Mouse (Mus musculus) ovary, postnatal 36 days (tissue): ENCODE data around the gene Cnpy1.
A peak's percentile ranks its signal among the peaks of the same experiment; 100 is the strongest.

Source experiments
- DNase-seq: peaks from one replicate; pipeline ENCODE4 v3.0.0; 2022; ENCODE audit warnings: low spot score, mixed read lengths

Cnpy1 gene

DNA sequence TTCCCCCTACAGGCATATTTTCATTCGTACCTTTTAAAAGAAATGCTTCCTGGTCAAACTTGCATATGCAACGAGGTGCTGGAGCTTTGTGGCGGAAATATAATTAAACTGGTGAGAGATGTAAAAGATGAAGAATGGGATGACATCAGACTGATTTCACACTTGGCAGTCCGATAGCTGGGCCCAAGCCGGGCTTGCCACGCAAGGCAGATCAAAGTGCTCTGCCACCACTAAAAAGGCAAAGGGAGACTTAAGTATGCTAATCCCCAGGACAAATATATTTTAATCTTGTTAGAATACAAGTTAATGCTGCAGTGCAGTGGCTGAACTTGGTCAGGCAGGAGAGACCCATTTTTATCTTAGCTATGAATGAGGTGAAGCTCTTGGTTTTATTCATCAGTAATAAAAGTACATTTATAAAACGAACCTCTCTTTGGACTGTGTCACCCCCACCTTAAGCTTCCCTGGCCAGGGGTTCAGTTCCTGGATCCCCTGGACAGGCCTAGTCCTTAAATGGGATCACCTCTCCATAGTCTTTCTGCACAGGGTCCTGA is 66.3 kb downstream of the Cnpy1 start:
- no peak for DNase-seq

DNA sequence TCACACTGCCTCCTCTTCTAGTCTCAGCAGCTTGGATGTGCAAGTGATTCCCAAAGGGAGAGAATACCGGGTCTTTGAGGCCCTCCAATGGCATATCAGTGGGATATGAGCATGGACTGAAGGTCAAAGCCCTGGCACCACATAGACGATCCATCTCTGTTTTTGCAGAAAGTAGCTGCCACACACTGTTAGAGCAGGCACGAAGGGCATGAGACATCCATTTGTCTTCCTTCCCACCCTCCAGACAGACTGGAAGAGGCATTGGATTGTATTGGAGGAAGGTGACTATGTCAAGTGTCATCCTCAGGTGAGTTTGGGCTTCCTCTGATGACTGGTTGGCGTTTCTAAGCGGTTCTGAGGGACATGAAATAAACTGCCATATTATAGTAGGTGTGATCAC is 67.3 kb downstream of the Cnpy1 start:
- no peak for DNase-seq

DNA sequence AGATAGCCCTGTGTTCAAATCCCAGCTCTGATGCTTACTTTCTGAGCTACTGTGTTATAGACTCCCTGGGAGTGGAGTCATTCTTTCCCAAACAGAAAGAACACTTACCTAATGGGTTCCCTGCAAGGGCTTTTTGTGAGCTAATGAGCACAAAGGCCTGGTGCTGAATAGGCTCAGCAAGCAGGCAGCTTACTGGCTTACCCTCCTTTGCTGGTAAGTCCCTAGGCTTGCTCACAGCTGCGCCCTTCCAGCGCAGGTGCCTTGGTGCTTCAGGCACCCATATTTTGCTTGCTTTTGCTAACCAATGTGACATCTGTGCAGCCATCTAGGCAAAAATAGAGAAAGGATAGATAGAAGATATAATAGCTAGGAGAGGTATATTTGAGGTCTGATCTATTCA is 69.0 kb downstream of the Cnpy1 start:
- no peak for DNase-seq

DNA sequence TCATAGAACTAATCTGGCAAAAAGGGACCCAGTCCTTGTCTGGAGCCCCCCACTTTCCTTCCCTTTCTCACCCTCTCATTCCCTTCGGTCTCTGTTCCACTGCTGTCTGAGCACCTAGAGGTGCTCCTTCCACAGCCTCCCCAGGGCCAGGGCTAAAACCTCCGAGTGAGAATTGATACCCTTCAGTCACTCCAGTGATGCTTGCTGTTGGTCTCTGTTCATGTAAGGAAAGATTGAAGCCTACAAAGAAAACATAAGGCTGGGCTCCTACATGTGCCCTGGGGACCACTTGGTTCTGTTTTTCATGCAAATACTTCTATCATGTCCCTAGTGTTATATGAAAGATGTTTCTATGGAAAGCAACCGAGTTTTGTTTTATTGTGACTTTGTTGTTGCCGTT is 69.6 kb downstream of the Cnpy1 start:
- DNase-seq: no peak

DNA sequence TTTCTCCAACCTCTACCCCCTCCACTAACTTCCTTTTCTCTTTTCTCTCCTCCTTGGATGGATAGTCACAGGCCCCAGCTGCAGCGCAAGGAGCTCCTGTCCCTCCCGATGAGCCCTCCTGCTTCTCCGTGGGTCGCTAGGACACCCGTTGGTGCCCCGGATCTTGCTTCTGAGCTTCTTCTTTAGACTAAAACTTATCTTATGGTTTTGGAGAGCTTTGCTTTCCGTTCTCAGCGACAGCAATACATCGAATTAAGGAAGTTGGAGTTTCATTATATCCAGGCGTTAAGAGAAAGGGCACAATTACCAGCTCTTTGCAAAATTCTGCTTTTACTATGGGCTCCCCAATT is 70.1 kb downstream of the Cnpy1 start:
- no peak for DNase-seq

DNA sequence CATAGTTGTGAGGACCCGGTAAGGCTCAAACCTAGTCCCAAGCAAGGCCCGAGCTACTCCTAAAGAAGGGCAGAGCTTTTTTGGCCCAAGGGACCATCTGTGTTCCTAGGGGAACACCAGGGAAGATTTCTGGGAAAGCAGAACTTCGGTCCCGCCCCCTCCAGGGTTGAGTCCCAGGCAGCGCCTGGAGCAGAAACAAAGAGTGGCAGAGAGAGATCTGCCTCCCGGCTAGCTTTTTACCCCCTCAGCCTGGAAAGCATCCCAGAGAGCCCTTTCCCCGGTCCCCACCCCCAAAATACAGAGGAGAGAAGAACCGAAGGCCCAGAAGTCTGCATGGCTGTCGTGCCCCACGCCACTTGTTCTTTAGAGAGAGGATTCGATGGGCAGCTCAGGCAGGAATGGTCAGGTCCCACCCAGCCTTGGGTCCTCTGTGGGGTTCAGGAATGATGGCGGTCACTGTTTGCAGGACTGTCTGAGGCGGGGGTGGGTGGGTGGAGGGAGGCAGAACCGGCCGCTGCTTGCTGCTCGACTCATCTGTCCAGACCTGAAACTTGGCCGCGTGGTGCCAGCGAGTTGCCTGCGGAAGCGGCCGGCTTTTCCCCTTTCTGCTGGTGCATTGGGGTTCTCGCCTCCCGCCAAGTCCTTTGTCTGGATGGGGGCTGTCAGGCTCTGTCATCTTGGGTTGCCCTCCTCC is 70.6 kb downstream of the Cnpy1 start:
- DNase-seq: no peak

DNA sequence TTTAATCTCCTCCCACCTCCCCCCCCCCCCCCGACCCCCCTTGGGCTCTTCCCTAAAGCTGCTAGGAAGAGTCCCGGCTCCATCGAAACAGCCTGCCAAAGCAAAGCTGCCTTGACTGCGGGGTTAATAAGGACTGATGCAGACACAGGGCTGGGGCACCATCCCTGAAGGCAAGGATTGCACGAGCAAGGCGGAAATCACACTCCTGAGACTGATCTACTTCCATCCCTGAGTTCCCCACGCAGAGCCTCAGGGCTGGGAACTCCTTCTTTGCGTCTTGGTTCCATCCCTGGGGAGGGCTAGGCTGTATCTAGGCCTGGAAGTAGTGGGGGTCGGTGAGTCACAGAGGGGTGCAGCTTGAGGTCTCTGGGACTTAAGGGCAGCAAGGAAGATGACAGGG is 71.5 kb downstream of the Cnpy1 start:
- no peak for DNase-seq

DNA sequence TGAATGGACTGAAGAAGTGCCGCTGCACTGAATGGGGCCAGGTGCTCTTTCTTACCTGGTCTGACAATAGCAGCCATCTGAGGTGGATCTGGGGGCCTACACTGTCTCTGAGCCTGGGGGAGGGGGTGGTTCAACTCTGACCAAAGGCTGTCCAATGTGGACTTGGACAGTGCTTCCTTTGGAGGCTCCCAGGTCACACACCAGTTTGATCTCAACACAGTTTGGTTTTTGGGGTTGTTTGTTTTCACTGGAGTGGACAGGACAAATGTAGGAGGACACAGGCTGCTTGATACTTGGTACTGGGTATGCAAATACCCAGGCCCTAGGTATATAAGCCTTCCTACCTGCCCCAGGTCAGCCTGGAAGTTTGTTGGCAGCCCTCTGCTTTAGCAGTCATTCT is 71.9 kb downstream of the Cnpy1 start:
- DNase-seq: no peak

DNA sequence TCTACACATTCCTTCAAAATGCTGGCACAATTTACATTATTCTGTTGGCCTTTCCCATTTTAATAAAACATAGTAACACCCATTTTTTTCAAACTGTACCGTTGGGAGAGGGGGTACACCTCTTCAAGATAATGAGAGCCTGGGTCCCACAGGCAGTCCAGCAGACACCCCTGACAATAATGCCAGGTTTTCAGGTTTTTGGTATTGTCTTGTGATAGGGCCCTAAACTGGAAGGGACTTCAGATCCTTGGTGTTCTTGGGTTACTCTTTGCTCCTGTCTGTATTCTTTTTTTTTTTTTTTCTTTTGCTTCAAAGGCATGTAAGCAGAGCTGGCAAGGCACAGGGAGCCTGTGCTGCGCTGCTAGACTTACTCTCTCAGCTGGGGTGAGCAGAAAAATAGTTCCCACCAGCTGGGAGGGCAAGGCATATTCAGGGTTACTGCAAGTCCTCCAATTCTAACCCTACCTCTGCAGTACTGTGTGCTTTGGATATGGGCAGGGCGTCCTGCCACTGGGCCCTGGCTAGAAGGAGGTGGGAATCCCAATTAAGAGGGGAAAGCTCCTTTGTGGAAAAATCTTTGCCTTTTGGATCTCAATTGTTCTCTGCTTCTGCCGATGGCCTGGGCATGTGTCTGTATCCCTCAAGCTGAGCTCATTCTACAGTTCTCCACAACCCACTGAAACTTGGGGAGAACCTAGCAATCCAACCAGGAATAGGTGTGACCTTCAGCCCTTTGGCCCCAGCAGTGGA is 72.5 kb downstream of the Cnpy1 start:
- DNase-seq: no peak

DNA sequence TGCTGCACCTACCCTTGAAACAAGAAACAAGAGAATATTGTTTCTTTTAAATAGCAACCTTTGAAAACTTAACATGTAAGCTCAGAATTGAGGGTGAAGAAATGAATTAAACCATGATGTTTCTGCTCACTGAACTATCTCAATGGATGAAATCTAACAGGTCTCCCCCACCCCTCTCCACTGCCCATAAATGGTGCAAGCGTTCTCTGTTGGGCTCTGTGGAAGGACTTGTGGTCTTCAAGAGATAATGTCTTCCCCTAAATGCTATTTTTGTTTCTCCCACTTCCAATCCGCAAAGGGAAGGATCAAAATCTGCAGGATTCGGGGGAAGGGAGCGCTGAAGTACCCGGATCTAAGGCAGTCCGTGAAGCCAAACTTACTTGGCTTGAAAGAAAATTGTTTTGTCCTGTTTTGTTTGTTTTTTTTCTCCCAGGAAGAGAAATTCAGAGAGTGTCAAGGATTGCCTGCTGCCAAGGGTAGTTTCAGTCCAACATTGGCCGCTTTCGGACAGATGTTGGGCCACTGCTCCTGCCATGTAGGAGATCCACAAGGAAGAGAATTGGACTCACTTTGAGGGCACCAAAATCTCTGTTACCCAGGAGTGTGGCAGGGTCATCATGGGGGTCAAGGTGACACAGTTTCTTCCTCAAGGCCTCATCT is 73.2 kb downstream of the Cnpy1 start:
- no peak for DNase-seq

DNA sequence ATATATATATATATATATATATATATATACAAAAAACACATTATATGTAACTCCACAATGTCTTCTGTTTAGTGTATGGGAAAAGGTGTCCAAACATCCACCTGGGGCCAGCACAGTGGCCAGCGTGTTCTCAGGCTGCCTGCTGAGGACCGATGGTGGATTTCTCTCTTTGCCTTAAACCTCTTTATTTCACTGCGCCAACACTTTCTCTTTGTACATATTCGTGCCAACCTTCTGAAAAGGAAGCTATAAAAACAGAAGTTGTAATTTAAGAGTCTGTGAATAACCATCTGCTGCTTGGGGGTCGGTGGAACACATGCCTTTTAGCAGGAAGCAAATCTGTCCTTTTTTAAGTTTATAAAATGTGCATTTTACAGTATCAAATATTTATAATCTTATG is 73.9 kb downstream of the Cnpy1 start:
- DNase-seq: no peak

DNA sequence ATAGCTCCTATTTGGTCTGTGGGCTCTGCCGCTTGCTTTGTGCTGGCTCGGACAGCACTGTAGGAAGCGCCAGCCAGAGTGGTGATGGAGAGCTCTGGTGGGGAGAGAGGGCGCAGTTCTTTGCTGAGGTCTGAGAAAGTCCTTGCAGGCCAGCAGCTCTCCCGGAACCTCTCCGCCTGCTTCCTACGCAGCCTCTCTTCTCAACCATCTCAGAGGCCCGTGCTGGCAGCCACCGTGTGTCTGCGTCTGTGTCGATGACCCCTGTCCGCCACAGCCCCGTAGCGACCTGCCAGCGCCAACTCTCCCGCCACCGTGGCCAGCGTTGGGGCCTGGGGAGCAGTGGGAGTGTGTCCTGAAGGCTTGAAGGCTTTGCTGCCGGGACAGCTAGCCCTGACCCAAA is 74.7 kb downstream of the Cnpy1 start:
- DNase-seq: no peak

DNA sequence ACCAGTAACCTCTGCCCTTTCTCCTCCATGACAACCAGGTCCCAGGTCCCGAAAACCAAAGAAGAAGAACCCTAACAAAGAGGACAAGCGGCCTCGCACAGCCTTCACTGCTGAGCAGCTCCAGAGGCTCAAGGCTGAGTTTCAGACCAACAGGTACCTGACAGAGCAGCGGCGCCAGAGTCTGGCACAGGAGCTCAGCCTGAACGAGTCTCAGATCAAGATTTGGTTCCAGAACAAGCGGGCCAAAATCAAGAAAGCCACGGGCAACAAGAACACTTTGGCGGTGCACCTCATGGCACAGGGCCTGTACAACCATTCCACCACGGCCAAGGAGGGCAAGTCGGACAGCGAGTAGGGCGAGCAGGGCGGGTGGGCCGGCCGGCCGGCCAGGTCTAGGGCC is 75.5 kb downstream of the Cnpy1 start:
- no peak for DNase-seq

DNA sequence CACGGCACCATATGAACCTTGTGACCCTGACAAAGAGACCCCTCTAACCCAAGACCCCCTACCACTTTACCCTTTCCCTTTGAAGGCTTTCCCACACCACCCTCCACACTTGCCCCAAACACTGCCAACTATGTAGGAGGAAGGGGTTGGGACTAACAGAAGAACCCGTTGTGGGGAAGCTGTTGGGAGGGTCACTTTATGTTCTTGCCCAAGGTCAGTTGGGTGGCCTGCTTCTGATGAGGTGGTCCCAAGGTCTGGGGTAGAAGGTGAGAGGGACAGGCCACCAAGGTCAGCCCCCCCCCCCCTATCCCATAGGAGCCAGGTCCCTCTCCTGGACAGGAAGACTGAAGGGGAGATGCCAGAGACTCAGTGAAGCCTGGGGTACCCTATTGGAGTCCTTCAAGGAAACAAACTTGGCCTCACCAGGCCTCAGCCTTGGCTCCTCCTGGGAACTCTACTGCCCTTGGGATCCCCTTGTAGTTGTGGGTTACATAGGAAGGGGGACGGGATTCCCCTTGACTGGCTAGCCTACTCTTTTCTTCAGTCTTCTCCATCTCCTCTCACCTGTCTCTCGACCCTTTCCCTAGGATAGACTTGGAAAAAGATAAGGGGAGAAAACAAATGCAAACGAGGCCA is 76.3 kb downstream of the Cnpy1 start:
- DNase-seq: no peak

DNA sequence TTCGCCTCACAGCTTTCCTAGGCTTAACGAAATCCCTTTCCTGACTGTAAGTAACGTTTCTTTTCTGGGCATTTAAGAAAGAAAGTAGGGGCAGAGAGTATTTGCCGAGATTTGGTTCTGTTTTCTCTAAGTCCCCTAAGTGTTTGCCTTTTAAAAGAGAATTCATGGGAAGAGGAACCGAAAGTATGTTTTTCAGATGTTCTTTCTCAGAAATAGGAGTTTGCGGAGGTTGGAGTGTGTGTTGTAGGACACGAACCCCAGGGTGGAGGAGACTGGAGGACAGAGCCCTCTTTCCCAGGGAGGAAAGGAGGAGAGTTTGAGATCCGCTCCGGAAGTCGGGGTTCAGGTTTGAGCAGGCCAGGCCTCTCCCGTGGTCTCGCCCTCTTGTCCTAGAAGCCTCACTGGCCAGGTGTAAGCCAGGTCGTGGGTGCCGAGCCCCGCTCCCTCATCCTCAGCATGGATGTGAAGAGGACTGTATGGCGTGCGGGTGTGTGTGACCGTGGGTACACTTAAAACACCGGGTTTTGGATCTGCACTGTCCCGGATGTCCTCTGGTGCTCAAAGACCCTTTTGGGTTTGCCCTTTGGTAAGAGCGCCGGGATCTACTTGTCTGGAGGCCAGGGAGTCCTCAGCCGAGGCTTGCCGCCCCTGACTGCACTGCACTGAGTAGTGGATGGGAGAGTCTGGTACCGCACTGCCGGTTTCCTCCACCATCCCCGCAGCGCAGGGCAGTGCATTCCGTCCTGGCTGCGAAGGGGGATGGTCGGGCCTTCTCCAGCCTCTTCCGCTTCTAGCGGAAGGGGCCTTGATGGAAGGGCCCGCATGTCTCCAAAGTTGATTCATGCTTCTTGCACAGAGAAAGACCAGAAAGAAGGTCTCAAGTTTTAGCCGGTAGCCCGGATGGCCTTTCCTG is 77.1 kb downstream of the Cnpy1 start:
- no peak for DNase-seq

DNA sequence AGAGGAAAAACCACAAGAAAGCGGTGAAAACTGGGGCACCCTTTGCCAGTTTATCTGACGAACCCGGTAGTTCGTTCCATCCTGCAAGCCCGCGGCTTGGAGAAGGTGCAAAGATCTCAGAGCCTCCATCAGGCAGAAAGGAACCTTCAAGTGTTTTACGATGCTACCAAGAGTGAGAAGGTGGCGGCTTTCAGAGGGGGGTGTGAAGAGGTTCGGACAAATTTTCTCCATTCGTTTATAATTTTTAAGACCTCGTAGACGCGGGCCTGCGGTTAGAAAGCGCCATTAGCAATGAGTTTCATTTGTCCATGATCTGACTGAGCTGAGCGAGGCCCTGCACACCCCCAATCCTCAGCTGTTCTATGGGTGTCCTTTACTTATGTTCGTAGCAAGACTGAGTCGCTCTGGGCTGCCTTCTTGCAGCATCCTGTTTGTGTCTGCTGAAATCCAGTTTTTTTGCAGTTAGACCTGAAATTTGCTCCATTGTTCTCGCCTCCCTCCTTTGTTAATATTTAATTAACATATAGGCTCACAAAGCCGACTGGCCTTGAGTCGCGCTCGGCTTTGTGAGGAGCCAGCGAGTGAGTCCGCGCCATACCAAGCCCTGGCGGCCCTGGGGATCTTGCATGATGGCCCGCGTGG is 77.9 kb downstream of the Cnpy1 start:
- DNase-seq: peak; percentile 14

DNA sequence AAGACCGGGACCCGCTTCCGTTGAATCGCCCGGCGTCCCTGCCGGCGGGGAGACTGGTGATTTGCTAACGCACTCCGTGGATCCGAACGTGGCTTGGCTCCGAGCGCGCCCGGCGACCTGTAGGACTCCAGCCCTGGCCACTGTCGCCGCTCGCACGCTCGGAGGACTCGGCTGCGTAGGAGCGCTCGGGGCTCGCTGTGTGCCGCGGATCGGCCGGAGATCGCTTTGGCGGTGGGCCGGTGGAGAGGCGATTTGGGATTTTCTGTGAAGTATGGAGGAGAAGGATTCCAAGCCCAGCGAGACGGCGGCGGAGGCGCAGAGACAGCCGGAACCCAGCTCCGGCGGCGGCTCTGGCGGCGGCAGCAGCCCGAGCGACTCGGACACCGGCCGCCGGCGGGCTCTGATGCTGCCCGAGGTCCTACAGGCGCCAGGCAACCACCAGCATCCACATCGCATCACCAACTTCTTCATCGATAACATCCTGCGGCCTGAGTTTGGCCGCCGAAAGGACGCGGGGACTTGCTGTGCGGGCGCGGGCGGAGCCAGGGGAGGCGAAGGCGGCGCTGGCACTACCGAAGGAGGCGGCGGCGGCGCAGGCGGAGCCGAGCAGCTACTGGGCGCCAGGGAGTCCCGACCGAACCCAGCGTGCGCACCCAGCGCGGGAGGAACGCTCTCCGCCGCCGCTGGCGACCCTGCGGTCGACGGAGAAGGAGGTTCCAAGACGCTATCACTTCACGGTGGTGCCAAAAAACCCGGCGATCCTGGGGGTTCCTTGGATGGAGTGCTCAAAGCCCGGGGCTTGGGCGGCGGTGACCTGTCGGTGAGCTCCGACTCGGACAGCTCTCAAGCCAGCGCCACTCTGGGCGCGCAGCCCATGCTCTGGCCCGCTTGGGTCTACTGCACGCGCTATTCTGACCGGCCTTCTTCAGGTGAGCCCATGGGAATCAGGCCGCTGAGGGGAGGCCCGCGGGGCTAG is 79.1 kb downstream of the Cnpy1 start:
- DNase-seq: peak; percentile 38

DNA sequence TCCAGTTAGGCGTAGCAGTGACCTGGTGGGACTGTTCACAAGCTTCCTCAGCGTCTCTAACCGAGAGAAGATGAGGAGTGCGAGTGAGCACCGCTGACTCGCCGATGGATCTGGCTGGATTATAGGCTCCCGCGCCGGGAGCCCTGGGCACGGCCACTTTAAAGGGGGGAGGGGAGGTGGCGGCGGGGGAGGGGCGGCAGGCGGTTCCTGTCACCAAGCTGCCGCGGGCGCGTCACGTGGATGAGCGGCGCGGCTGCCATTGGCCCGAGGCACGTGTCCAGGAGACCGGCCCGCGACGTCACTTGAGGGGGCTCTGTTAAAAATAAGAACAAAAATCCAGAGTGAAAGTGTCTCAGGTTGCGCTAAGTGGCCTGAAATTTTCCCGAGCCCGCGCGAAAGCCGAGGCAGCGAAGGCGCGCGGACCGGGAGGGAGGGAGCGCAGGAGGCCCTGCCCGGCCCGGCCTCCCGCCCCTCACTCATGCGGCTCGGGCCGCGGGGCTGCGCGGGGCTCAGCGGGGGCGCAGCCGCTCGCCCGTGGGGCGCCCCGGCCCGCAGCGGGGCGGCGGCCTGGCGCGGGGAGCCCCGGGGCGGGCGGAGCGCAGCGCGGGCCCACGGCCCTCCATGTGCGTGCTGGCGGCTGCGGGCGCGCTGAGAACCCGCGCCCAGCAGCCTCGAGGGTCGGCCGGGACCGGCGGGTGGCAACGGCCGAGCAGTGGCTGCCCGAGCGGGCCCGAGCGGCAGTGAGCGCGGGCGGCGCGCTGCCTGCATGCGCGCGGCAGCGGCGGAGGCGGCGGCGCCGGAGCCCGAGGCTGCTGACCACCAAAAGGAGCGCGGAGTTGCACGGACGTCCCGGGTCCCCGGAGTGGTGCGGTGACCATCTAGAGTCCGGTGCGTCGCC is 80.0 kb downstream of the Cnpy1 start, which contains the start of gene En2:
Gene En2, plus strand, starts transcription at position 337 of the 898 bp plus-strand sequence.
- peak; percentile 16 for DNase-seq

DNA sequence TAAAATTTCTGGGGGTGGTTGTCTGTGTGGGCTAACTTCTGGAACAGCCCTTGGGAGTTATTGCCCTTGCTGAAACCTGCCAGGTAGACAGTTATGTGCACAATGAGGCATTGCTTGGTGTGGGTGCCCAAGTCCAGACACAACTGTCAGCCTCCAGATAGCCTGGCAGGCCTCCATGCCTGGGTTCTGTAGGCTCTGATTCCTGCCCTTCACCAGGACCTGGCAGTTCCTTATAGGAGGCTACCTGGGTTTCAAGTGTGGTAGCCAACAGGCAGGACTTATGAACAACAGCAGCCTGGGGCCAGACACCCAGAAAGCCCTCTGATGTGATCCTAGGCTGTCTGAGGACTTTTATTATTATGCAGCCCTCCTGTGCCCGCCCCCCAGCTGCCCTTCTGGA is 81.7 kb downstream of the Cnpy1 start:
- DNase-seq: no peak
